Mouse (Mus musculus): ENCODE measurements around the gene Med24.
"Not testable (repeated sequence)": the region's sequence is repeated elsewhere in the genome, so short reads cannot be mapped to it uniquely, and the experiment has no call there.

The Med24 gene

DNA sequence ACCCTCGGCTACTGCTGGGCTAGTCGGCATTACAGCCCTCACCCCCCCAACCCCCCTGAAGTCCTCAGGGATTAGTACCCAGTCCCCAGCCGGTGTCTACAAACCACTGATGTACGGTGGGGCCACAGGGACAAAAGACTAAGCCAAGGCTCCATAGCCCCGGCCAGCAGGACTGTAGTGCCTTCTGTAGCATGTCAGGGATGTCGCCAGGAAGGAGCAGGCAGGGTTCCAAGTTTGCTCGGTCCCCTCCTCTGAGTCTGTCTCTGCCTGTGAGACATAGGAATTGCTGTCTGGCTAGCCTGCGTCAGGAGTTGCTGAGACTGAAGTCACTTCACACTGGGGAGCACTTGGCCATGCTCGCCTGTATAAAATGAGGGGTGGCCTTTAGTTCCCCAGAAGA lies 34.9 kb downstream of the Med24 start:
- no peak for DNase-seq (ENCODE audit: low read depth, low spot score)

DNA sequence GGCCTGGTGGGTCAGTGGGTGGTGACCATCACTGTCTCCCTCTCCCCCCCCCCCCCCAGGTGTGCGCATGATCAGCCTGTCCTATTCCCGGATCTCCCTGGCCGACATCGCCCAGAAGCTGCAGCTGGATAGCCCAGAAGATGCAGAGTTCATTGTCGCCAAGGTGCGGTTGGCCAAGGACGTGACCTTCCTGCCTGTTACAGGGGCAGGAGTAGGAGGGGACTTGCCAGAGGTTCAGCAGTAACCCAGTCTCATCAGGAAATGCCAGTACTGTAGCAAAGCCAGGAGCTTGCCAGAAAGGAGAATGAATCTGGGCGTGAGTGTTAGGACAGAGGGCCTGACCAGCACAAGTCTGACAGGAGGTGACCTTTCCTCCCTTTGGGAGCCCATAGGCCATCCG lies 35.5 kb downstream of the Med24 start:
- no peak for DNase-seq (ENCODE audit: low read depth, low spot score)

DNA sequence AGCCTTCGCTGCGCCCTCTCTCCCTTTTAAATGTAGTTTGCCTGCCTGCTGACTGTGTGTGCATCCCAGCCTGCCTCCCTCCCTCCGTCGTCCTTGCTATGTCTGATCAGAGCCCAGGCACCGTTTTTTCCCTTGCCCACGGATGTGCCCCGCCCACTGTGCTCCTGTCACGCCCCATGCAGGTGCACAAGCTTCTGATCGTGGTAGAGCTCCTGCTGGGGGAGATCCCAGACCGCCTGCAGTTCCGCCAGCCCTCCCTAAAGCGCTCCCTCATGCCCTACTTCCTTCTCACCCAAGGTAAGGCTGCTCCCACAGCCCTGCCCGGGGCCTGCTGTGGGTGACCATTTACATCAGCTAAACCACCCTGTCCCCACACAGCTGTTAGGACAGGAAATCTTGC lies 36.0 kb downstream of the Med24 start:
- no peak for DNase-seq (ENCODE audit: low read depth, low spot score)

DNA sequence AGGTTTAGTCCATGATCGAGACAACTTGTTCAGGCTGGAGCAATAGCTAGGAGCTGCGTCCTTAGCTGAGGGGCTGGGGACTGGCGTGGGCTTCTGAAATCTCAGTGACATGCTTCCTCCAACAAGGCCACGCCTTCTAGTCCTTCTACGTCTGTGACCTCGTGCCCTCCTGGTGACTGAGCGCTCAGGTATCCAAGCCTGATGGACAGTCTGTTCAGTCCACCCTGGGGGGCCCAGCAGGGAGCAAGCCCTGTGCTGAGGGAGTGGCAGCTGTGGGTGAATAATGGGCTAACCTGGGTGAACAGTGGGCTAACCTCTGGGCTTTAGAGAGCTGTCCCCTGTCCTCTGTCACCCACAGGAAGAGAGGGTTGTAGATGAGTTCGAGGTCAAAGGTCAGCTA lies 41.2 kb downstream of the Med24 start:
- DNase-seq (ENCODE audit: low read depth, low spot score) = no peak

DNA sequence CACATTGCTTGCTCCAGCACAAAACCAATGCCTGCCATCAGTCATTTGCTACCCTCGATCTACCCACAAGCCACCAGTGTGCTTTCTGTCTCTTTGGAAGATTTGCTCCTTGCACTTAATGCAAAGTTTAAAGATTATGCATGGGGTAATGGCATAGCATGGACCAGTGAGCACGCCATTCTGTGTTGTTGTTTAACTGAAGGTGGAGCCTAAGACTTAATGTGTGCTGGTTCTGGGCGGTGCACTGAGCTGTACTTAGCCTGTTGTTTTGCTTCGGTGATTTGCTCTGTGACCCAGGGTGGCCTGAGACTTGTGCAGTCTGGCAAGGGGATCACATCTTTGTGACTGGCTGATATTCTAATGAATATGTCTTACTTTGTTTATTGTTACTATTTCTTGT lies 42.3 kb downstream of the Med24 start:
- DNase-seq (ENCODE audit: low read depth, low spot score) = no peak

DNA sequence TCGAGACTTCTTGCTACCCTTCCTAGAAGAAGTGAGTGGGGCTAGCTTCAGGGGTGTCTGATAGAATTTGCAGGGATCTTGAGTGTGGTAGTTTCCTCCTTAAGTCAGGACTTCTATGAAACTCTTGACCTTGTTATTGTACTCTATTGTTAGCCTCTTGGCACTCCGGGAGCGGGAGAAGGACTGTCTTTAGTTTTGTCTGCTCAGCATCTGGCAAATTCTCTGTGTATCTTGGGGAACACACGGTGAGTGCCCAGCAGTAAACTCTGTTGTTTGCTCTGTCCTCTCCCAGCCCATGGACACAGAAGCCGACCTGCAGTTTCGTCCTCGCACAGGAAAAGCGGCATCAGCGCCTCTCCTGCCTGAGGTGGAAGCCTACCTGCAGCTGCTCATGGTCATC lies 43.6 kb downstream of the Med24 start:
- no peak for DNase-seq (ENCODE audit: low read depth, low spot score)

DNA sequence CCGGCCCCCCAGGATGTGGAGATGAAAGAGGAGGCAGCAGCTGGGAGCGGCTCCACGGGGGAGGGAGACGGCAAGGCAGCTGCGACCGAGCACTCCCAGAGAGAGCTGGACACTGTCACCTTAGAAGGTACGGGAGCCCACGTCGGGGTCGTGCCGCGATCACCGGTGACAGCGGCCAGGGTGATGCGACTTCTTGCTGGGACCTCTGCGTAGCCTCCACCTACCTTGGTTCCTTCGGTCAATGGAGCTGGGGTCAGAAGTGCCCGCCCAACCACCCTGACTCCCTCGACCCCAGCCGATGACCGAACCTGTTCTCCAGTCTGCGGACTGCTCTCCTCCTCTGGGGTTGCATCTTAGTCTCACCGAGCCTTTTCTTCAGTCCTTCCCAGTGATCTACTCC lies 46.4 kb downstream of the Med24 start:
- no peak for DNase-seq (ENCODE audit: low read depth, low spot score)

DNA sequence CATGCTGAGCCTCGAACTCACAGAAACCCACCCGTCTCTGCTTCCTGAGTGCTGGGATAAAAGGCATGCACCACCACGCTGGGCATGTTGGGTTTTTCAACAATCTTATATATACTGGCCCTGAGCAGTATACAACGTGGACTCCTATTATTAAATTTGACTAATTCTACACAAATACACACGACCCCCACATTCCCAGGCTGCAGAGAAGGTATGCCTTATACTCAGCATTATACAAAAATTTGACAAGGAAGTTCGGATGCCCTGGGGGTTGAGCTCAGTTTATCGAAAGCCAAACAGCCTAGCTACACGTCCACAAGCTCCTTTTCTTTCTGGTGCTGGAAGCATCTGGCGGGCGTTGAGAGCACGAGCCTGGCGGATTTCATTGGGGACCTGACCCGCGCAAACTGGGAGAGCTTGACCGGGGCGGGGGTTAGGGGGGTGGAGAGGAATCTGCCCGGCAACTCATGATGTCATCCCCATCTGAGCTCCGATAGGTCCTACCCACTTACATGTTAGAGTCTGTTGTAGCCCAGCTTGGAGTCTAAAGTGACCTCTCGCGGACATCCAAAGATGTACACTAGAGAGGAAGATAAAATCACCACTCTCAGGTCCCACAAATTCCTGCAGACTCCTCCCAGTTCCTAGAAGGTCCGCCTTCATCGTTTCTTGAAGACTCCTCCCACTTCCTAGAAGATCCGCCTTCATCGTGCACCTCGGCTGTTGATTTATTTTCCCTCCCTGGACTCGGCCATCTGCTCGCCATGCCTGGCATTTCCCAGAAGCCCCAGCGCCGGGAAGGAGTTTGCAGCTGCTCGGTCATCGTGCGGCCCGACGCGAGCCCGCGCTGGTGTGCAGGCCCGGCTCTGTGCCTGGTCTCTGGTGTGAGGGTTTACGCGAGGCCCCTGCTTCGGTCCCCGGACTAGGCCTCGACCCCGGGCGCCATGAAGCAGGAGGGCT lies 47.2 kb downstream of the Med24 start, which contains the start of gene Psmd3:
Gene Psmd3 (plus strand): TSS at position 769 of the 960 bp plus-strand sequence.
- peak; percentile 97 for DNase-seq (ENCODE audit: low read depth, low spot score)

DNA sequence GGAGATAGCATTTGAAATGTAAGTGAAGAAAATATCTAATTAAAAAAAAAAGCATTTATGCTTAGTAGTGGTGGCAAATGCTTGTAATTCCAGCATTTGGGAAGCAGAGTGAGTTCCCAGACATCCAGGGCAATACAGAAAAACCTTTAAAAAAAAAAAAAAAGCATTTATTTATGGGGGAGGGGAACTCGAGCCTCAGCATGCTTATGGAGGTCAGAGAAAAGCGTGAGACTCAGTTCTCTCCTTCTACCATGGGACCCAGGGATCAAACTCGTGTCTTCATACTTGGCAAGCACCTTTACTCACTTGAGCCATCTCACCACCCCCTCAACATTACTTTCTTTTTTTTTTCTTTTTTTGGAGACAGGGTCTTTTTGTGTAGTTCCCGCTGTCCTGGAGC lies 48.0 kb downstream of the Med24 start:
- no peak for DNase-seq (ENCODE audit: low read depth, low spot score)

DNA sequence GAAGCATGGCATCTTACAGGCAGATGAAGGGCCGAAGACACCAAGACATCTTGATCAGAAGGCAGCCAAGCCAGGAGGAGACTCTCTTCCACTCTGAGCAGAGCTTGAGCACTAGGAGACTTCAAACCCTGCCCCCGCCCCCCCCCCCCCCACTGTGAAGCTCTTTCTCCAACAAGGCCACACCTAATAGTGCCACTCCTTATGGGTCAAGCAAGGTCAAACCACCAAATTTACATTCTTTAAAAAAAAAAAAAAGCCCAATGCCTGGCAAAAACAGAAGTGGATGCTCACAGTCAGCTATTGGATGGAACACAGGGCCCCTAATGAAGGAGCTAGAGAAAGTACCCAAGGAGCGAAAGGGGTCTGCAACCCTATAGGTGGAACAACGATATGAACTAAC lies 48.6 kb downstream of the Med24 start:
- DNase-seq (ENCODE audit: low read depth, low spot score) = not testable (repeated sequence)

DNA sequence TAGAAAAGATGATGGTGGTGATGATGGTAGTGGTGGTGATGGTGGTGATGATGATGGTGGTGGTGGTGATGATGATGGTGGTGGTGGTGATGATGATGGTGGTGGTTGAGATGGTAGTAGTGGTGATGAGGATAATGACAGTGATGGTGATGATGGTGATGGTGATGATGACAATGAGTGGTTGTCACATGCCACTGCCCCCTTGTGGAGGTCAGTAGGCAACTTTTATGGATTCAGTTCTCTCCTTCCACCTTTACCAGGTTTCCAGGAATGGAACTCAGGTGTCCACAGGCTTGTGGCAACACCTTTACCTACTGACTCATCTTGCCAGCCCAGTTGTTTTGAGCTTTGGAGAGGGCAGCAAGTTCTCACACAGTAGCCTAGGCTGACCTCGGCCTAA lies 49.2 kb downstream of the Med24 start:
- no peak for DNase-seq (ENCODE audit: low read depth, low spot score)

DNA sequence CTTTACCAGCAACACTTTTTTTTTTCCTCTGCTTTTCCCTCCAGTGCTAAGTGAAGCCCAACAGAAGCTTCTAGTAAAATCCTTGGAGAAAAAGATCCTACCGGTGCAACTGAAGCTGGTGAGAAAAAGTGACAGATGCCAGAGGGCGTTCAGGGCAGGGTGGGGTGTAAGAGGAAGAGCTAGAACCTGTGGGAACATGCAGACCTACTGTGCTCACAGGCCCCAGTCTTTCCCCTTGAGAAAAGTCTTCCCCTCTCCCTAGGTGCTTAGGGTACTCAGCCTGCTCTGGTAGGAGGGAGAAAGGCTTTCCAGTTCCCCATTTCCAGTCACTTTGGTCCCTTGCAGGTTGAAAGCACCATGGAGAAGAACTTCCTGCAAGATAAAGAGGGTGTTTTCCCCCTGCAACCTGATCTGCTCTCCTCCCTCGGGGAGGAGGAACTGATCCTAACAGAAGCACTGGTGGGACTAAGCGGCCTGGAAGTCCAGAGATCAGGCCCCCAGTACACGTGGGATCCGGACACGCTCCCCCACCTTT lies 53.3 kb downstream of the Med24 start:
- DNase-seq (ENCODE audit: low read depth, low spot score) = no peak

DNA sequence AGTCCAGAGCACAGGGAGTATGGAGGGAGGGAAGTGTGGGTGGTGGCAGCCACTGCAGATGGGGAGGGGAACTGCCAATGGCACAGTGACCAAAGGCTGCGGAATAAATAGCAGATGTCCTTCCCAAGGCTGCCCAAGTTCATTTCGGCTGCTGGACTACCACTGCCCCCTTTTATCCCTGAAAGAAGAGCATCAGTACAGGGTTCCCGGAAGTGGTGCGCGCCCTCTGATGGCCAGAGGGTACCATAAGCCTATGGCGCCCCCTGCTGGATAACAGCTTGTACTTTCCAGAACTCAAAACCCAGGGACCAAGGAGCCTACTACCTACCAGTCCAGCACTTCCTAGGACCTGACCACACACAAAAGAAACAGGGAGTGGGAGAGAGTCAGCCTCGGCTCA lies 56.1 kb downstream of the Med24 start:
- peak; percentile 29 for DNase-seq (ENCODE audit: low read depth, low spot score)

DNA sequence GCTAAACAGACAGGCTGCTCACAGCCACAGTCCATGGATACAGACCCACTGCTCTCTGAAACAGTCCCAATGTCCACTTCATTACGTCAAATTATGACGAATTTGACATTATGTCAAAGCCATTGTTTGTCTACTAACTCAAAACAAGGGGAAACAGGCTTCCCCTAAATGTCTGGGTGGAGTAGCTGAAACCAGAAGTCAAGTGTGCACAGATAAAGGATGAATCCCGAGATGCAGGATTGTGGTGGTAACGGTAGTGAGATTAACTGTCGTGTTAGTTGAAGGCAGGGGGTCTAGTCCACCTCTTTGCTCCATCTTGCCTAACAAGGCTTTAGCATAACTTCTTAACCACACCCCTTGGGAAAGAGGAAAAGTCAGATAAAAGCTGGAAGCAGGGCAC lies 56.8 kb downstream of the Med24 start:
- DNase-seq (ENCODE audit: low read depth, low spot score) = no peak

DNA sequence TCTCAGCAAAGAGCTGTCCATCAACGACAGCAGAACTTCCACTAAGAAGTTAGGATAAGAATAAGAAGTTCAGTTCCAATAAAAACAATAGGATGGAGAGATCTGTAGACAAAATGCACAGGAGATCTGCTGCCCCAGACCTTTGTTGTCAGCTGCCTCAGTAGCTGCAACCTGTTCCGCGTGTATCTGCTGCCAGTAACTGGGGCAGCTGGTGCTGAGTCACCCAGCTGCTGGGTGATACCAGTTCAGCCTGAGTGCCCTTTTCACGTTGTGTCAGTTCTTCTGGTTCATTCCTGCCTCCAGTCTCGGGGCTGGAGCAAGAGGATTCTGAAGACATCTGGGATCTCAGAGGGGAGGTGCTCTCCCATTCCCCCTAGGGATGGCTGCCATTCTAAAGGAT lies 57.4 kb downstream of the Med24 start:
- no peak for DNase-seq (ENCODE audit: low read depth, low spot score)

DNA sequence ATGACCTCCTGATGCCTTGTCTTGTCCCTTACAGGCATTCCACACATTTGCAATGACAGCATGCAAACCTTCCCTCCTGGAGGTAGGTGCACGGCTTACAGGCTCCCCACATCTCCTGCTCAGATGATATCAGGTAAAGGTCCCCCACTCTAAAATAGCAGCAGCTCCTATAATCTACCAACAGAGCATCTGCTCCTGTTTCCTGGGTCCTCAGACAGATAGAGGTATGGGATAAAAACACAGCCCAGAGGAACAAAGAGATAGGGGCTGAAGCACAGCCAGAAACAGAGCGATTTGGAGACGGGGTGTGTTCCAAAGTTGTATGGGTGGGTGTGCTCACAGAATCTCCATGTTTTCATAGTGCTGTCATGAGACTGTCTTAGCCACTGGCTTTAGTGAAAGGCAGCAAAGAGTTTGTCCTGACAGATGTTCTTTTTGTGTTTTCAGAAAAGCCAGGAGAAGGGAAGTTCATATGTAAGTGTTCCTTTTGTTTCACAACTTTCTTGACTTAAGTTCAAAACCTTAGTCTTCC lies 57.9 kb downstream of the Med24 start:
- no peak for DNase-seq (ENCODE audit: low read depth, low spot score)

DNA sequence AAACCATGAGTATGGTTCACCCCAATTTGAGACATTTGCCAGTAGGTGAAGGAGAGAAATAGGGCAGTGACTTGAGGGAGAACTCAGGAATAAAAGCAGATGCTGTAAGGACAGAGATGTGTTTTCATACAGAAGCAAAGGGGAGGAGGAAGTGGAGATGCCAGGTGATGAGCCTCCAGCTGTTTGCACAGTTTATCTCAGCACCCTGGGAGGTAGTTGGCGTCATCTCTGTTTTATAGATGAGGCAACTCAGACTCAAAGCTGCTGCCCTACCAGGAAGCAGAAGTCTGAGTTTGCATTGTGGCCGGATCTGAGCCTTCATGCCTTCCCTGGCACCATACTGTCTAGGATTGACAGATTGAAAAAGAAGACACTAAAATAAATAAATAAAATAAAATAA lies 60.3 kb downstream of the Med24 start:
- DNase-seq (ENCODE audit: low read depth, low spot score) = no peak

DNA sequence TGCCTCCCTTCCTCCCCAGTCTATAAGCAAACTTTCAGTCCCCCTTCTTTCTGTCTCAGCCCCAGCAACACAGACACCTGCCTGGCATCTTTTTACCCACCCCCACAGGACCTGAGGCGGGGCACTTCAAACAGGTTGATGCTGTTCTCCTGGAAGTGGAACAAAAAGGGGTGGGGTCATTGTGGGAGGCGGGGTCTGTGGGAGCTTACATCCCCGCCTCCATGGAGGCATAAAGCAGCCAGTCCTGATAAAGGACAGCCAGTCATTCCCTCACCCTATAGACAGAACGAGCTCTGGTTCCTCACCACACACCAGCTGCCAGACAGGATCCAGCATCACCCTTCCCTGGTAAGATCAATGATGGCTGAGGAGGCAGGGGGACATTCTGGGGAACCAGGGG lies 65.1 kb downstream of the Med24 start, which contains the start of gene Gsdma:
Gene Gsdma (plus strand): TSS at position 261 of the 400 bp plus-strand sequence.
- no peak for DNase-seq (ENCODE audit: low read depth, low spot score)

DNA sequence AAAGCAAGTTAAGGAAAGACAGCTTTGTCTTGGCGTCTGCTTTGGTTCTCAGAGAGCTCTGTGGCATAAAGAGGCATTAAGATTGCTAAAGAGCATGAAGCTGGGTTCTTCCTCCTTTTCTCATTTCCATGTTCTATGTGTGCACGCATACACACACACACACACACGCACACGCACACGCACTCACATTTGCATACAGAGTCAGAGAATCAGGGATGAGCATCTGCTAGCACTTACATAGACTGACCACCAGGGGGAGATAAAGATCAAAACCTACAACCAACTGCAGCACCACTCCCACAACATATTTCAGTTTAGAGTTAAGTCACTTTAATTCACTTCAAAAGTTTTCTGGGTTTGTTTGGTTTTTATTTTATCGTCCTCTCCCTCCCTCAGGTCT lies 68.7 kb downstream of the Med24 start:
- DNase-seq (ENCODE audit: low read depth, low spot score) = peak; percentile 32

DNA sequence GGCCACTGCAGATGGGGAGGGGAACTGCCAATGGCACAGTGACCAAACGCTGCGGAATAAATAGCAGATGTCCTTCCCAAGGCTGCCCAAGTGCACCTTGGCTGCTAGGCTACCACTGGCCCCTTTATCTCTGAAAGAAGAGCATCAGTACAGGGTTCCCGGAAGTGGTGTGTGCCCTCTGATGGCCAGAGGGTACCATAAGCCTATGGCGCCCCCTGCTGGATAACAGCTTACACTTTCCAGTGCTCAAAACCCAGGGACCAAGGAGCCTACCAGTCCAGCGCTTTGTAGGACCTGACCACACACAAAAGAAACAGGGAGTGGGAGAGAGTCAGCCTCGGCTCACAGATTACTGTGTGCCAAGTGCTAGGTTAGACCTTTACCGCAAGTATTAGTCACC lies 74.2 kb downstream of the Med24 start:
- DNase-seq (ENCODE audit: low read depth, low spot score) = not testable (repeated sequence)
